Comparison of ENCODE assay signal across 8 mouse cellular contexts in the genomic region with DNA sequence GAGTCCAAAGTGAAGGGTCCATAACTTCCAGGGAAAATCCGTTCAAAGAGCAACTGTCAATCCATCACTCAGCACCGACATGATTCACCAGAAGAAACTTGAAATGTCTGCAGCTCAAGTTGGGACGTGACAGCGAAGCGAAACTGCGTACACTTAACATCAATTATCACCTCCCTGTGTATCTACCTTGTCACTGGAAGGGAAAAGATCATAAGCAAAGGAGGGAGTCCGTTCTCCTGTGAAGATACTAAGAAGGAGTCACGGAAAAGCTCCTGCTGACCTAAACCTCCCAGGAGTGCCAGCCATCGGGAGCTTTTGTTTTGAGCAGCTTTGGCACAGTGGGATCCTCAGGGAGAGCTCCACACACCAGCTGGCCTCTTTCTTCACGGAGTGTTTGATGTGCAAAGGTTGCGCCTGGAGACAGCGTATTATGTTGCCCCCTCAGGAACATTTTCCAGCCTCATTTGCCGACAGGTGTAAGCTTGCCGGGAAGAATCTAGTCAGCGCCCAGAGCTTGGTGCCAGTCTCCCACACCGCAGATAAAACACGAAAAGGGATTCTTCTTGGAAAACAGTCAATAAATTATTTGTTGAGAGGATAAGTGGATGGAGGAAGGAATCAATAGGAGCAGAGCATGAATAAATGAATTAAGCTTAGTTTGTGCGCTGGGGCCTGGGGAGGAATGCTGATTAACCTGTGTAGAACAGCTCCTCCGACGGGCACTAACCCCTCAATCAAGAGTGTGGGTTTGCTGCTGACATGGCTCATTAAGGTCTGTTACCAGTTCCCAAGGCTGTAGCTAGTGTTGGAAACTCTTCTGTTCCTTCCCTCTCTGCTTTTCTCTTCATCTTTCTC.
DNase-seq lines count a peak whose midpoint lies in the region; ATAC-seq lines count a peak whose summit lies in the region.

No protein-coding gene starts in this region.

- H3K27me3 ChIP-seq in heart, embryonic 13.5 days (replicated peaks), result peaks cover 4% of the 10 kb centered on the region; the same call in 1 of the 2 replicates
- peaks cover 23% of the 10 kb centered on the region for H3K27me3 ChIP-seq in hindbrain, embryonic 10.5 days (ENCODE audit: insufficient read depth, poor library complexity, severe bottlenecking)
- peaks cover 26% of the 10 kb centered on the region; the same call in 1 of the 2 replicates for H3K27me3 ChIP-seq in midbrain, embryonic 13.5 days

- H3K9me3 ChIP-seq in heart, embryonic 13.5 days, result peaks cover 11% of the 10 kb centered on the region; the same call in 1 of the 2 replicates
- no peaks in the 10 kb centered on the region for H3K9me3 ChIP-seq in hindbrain, embryonic 10.5 days
- H3K9me3 ChIP-seq in midbrain, embryonic 13.5 days, result no peaks in the 10 kb centered on the region

- H3K36me3 ChIP-seq in heart, embryonic 13.5 days, result no peaks in the 10 kb centered on the region
- H3K36me3 ChIP-seq in hindbrain, embryonic 10.5 days, result no peaks in the 10 kb centered on the region
- H3K36me3 ChIP-seq in midbrain, embryonic 13.5 days, result no peaks in the 10 kb centered on the region

- intact Hi-C loops in left cerebral cortex, postnatal 25 days (cut with DNase I), result no loop called here
- intact Hi-C loops in left cerebral cortex, postnatal 10 days (cut with DNase I), result no loop called here

- ATAC-seq in heart, embryonic 13.5 days (ENCODE audit: extremely low read depth, insufficient number of reproducible peaks, low FRiP score, low TSS enrichment), result no peak
- ATAC-seq in midbrain, embryonic 13.5 days, result peak; percentile 94

- no peak for DNase-seq in heart, adult 8-10 months (ENCODE audit: low spot score)
- peak; percentile 11 for DNase-seq in cerebellum, adult 9-11 months
- peak; percentile 45 for DNase-seq in hindbrain, embryonic 10.5 days (ENCODE audit: low spot score)
- DNase-seq in testis, postnatal 14 days (ENCODE audit: low spot score), result no peak
- DNase-seq in left cerebral cortex, postnatal 25 days (ENCODE audit: low spot score in 2 of 2), result no peak
- DNase-seq in left cerebral cortex, postnatal 10 days (ENCODE audit: extremely low spot score in 1 of 2, low spot score in 2 of 2), result no peak

- H3K4me1 ChIP-seq in heart, embryonic 13.5 days, result peaks cover 9% of the 10 kb centered on the region; the same call in 1 of the 2 replicates
- H3K4me1 ChIP-seq in hindbrain, embryonic 10.5 days (replicated peaks), result peaks cover 13% of the 10 kb centered on the region
- H3K4me1 ChIP-seq in midbrain, embryonic 13.5 days (replicated peaks), result peaks cover 19% of the 10 kb centered on the region

- peak overlapping the region; percentile 53 for H3K9ac ChIP-seq in heart, embryonic 13.5 days
- 0 out of 2 replicates have a peak overlapping the region, but pooled peaks have one; percentile 28 for H3K9ac ChIP-seq in midbrain, embryonic 13.5 days (replicated peaks)

- peak overlapping the region; percentile 49 for H3K4me3 ChIP-seq in heart, embryonic 13.5 days
- peak overlapping the region; percentile 44 for H3K4me3 ChIP-seq in hindbrain, embryonic 10.5 days
- H3K4me3 ChIP-seq in midbrain, embryonic 13.5 days (replicated peaks), result peak overlapping the region; percentile 34

- 5% methylated on average over 20 of the region's 20 CpGs for WGBS in heart, embryonic 13.5 days
- WGBS in hindbrain, embryonic 10.5 days, result 3% methylated on average over 20 of the region's 20 CpGs
- WGBS in midbrain, embryonic 13.5 days, result 2% methylated on average over 20 of the region's 20 CpGs

- no peak overlapping the region for H3K27ac ChIP-seq in heart, embryonic 13.5 days (replicated peaks)
- H3K27ac ChIP-seq in hindbrain, embryonic 10.5 days, result no peak overlapping the region
- peak overlapping the region; percentile 27 for H3K27ac ChIP-seq in midbrain, embryonic 13.5 days

- peak overlapping the region; percentile 72 for H3K4me2 ChIP-seq in heart, embryonic 13.5 days
- peak overlapping the region; percentile 57 for H3K4me2 ChIP-seq in midbrain, embryonic 13.5 days (replicated peaks)

Comparison
In these comparisons a context has a peak if more than half of its experiments do, and no peak if none do; other contexts are left out.
1. DNase-seq: peak in cerebellum, adult 9-11 months (single experiment) and hindbrain, embryonic 10.5 days (single experiment); none in heart, adult 8-10 months (single experiment), testis, postnatal 14 days (single experiment), left cerebral cortex, postnatal 25 days (0 of 2) and left cerebral cortex, postnatal 10 days (0 of 2).
2. Peak in every context shown above with its lines, with median percentiles within 50 percentile points of each other: H3K4me3 ChIP-seq.